Mouse (Mus musculus) stomach, embryonic 14.5 days (tissue): ENCODE data around the gene Rcc2. TPM values are rescaled to one million over a fixed set of nuclear protein-coding genes. Genes with fewer than 3 reads are reported as not detected.

Source experiments
- ATAC-seq: fragments of 200-750 bp; cut with Nextera tagmentation; 2 replicates; pipeline ENCODE4 v1.8.0; 2017; ENCODE audit warnings: low read depth, moderate TSS enrichment; ENCODE audit not compliant: insufficient number of reproducible peaks, insufficient read depth, low FRiP score
- H3K27ac ChIP-seq: fragments of 300-500 bp; sonication (generic); 2 replicates; pipeline ENCODE4 v1.5.1; 2014; ENCODE audit warnings: mild to moderate bottlenecking, low read length, moderate library complexity, mixed read lengths
- H3K27me3 ChIP-seq: fragments of 300-500 bp; sonication (generic); 2 replicates; pipeline ENCODE4 v1.6.1; 2014; ENCODE audit warnings: low read length, control low read depth, mixed read lengths; ENCODE audit not compliant: control insufficient read depth, insufficient read depth
- H3K36me3 ChIP-seq: fragments of 300-500 bp; sonication (generic); 2 replicates; pipeline ENCODE4 v1.6.1; 2014; ENCODE audit warnings: mild to moderate bottlenecking, control low read depth, low read length, moderate library complexity, mixed read lengths; ENCODE audit not compliant: control insufficient read depth, insufficient read depth
- H3K4me1 ChIP-seq: fragments of 300-500 bp; sonication (generic); 2 replicates; pipeline ENCODE4 v1.6.1; 2014; ENCODE audit warnings: low read length, control low read depth, mixed read lengths; ENCODE audit not compliant: control insufficient read depth, insufficient read depth
- H3K4me2 ChIP-seq: fragments of 300-500 bp; sonication (generic); replicated peaks from 2 replicates; pipeline ENCODE4 v1.6.1; 2014; ENCODE audit warnings: low read depth, low read length, control low read depth
- H3K4me3 ChIP-seq: fragments of 300-500 bp; sonication (generic); 2 replicates; pipeline ENCODE4 v1.5.1; 2014; ENCODE audit warnings: low read depth, low read length, control low read depth
- H3K9ac ChIP-seq: fragments of 300-500 bp; sonication (generic); replicated peaks from 2 replicates; pipeline ENCODE4 v1.6.1; 2014; ENCODE audit warnings: low read depth, mild to moderate bottlenecking, control low read depth, low read length, moderate library complexity, mixed read lengths
- H3K9me3 ChIP-seq: fragments of 300-500 bp; sonication (generic); 2 replicates; pipeline ENCODE4 v1.6.1; 2016; ENCODE audit warnings: low read depth, low read length, control low read depth; ENCODE audit not compliant: control insufficient read depth
- WGBS: fragments of 180-500 bp; shearing (Covaris S2); extraction: QIAGEN DNeasy Blood & Tissue Kit; methylation state at CpG from one replicate; pipeline ENCODE4 v1.1.7; 2014; 5-methylcytosine and 5-hydroxymethylcytosine counted together
- polyA plus RNA-seq: library from polyadenylated mRNA; unstranded; fragments of >200 nt; fragmentation: Nextera tagmentation; extraction: Ambion mirVana; gene quantifications from 2 replicates; pipeline ENCODE4 v1.2.1, GENCODE M21; 2014

Rcc2 gene
- polyA plus RNA-seq, 1 experiment from 2014 or later = 26.6 TPM

GRCm38 (mm10) chr4:140680731-140681397, 19.5 kb upstream of the Rcc2 start:
- no peak overlapping the region for H3K9ac ChIP-seq
- no peaks in the 10 kb centered on the region for H3K36me3 ChIP-seq
- no peak overlapping the region for H3K4me2 ChIP-seq
- H3K9me3 ChIP-seq = no peaks in the 10 kb centered on the region
- no peaks in the 10 kb centered on the region for H3K27me3 ChIP-seq
- no peak overlapping the region for H3K4me3 ChIP-seq
- no peak for ATAC-seq
- 46% methylated on average over 8 of the region's 8 CpGs for WGBS
- H3K4me1 ChIP-seq = peaks cover 11% of the 10 kb centered on the region; the same call in 1 of the 2 replicates
- H3K27ac ChIP-seq = no peak overlapping the region

DNA sequence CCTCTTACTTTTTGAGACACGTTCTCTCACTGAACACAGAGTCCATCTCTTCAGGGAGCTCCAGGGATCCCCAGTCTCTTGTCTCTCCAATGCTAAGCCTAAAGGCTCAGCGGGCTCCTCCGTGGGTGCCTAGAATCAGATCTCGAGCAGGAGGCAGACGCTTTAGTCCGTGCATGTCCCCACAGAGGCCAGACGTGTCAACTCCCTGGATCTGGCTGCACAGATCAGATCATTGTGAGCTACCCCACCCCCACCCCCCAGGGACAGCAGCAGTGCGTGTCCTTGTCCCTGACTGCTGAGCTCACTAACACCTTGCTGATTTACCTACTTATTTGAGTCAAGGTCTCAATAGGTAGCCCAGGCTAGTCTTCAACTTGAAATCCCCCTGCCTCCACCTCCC, 16.7 kb upstream of the Rcc2 start:
- H3K4me1 ChIP-seq = peaks cover 11% of the 10 kb centered on the region; the same call in 1 of the 2 replicates
- H3K4me2 ChIP-seq = peak overlapping the region; percentile 28
- H3K36me3 ChIP-seq = no peaks in the 10 kb centered on the region
- ATAC-seq = no peak
- no peak overlapping the region; the same call in 1 of the 2 replicates for H3K27ac ChIP-seq
- H3K27me3 ChIP-seq = no peaks in the 10 kb centered on the region
- no peaks in the 10 kb centered on the region for H3K9me3 ChIP-seq
- WGBS = 34% methylated on average over 8 of the region's 8 CpGs
- no peak overlapping the region for H3K4me3 ChIP-seq
- no peak overlapping the region; the same call in 1 of the 2 replicates for H3K9ac ChIP-seq

DNA sequence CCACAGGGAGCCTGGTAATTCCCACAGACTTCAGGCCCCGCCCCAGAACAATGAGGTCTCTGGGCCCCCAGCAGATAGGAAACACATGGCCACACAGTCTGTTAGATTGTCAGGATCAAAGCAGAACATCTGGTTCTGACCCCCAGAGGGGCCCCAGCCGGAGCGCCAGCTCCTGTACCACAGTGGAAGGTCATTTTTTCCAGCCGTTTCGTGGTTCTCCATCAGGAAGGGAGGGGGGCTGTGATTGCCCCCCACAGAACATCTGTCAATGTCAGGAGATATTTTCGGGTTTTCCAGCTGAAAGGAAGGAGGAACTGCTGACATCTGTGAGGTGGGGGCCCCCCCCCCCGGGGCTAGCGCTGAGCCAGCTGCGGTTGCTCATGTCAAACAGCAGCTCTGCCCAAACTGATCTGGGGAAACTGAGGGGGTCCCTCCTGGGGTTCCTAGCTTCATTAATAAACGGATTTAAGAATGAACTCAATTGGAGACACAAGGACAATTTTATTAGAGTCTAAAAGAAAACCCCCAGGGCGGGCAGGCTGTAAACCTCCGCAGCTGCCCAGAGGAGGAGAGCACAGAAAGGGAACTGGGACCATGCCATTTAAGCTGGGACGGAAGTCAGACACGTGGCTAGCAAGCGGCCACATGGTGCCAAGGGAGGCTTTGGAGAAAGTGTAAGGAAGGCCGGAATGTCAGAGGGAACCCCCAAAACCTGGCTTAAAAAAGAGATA, 16.0 kb upstream of the Rcc2 start:
- no peak overlapping the region for H3K9ac ChIP-seq

GRCm38 (mm10) chr4:140684881-140685303, 15.4 kb upstream of the Rcc2 start:
- Histone ChIP-seq H3K4me3 (no peak overlapping the region), H3K4me1 (peaks cover 11% of the 10 kb centered on the region; the same call in 1 of the 2 replicates), H3K27me3 (no peaks in the 10 kb centered on the region), H3K27ac (peak overlapping the region; percentile 57), H3K36me3 (no peaks in the 10 kb centered on the region), H3K9me3 (no peaks in the 10 kb centered on the region), H3K4me2 (peak overlapping the region; percentile 28), H3K9ac (no peak overlapping the region)
- ATAC-seq = 0 out of 2 replicates have a peak, but pooled peaks have one; percentile 23
- WGBS = 25% methylated on average over 6 of the region's 6 CpGs

More for the DNA sequence above, 16.0 kb upstream of the Rcc2 start:
- Histone ChIP-seq H3K27ac (peak overlapping the region; percentile 57), H3K27me3 (no peaks in the 10 kb centered on the region), H3K9me3 (no peaks in the 10 kb centered on the region), H3K4me1 (peaks cover 11% of the 10 kb centered on the region; the same call in 1 of the 2 replicates), H3K4me2 (peak overlapping the region; percentile 28), H3K36me3 (no peaks in the 10 kb centered on the region), H3K4me3 (no peak overlapping the region)
- peak; percentile 79; the same call in 1 of the 2 replicates for ATAC-seq
- 2% methylated on average over 16 of the region's 16 CpGs for WGBS

GRCm38 (mm10) chr4:140688044-140688825, 12.1 kb upstream of the Rcc2 start:
- H3K4me1 ChIP-seq = peaks cover 11% of the 10 kb centered on the region; the same call in 1 of the 2 replicates
- no peak overlapping the region for H3K9ac ChIP-seq
- no peaks in the 10 kb centered on the region for H3K9me3 ChIP-seq
- ATAC-seq = no peak
- no peak overlapping the region for H3K27ac ChIP-seq
- no peaks in the 10 kb centered on the region for H3K27me3 ChIP-seq
- 42% methylated on average over 12 of the region's 12 CpGs for WGBS
- no peaks in the 10 kb centered on the region for H3K36me3 ChIP-seq
- H3K4me3 ChIP-seq = no peak overlapping the region
- H3K4me2 ChIP-seq = no peak overlapping the region

DNA sequence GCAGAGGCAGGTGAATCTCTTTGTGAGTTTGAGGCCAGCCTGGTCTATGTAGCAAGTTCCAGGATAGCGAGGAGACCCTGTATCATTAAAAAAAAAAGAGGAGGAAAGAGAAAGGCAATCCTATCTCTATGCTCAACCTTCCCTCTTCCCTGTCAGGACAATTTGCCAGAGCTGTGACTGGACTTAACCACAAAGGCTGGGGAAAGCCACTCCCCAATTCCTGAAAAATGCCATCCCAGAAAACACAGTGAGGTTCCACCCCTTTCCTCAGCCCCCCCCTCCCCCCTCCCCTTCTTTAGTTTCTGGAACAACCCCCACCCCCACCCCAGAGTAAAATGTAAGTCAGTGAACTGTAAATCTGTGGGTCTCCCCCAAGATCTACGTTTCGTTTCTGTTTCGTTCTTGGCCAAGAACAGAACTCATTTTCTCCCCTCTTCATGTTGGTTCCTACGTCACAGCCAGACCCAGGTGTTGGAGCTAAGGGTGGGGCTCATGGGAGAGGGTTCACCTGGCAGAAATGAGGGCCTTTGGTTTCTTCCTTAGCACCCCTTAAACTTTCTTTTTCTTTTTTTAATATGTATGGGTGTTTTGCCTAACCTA, 11.4 kb upstream of the Rcc2 start:
- no peak overlapping the region for H3K27ac ChIP-seq
- H3K36me3 ChIP-seq = no peaks in the 10 kb centered on the region
- no peak overlapping the region for H3K4me3 ChIP-seq
- no peaks in the 10 kb centered on the region for H3K27me3 ChIP-seq
- no peak overlapping the region for H3K9ac ChIP-seq
- H3K9me3 ChIP-seq = no peaks in the 10 kb centered on the region
- no peak for ATAC-seq
- WGBS = 81% methylated on average over 5 of the region's 5 CpGs
- no peak overlapping the region for H3K4me2 ChIP-seq
- peaks cover 7% of the 10 kb centered on the region; the same call in 1 of the 2 replicates for H3K4me1 ChIP-seq

GRCm38 (mm10) chr4:140689873-140690655, 10.3 kb upstream of the Rcc2 start:
- H3K27ac ChIP-seq = peak overlapping the region; percentile 33; the same call in 1 of the 2 replicates
- peaks cover 4% of the 10 kb centered on the region; the same call in 1 of the 2 replicates for H3K4me1 ChIP-seq
- 0 out of 2 replicates have a peak overlapping the region, but pooled peaks have one; percentile 10 for H3K4me2 ChIP-seq
- no peak overlapping the region for H3K4me3 ChIP-seq
- no peaks in the 10 kb centered on the region for H3K27me3 ChIP-seq
- peak; percentile 56; the same call in 1 of the 2 replicates for ATAC-seq
- H3K9ac ChIP-seq = no peak overlapping the region
- H3K36me3 ChIP-seq = no peaks in the 10 kb centered on the region
- WGBS = 56% methylated on average over 16 of the region's 16 CpGs
- H3K9me3 ChIP-seq = no peaks in the 10 kb centered on the region
